Mouse (Mus musculus) adrenal gland, postnatal 4 days (tissue): Measurements from ENCODE around the gene Ankzf1. TPM values are rescaled to one million over a fixed set of nuclear protein-coding genes. Genes with fewer than 3 reads are reported as not detected.

Experiments used
- DNase-seq, 2 experiments: peaks; one replicate each; pipeline ENCODE4 v3.0.0; 2021 to 2022; ENCODE audit warnings: low spot score in 2 of 2, mixed read lengths in 2 of 2
- total RNA-seq, 2 experiments: library from RNA; stranded (reverse); gene quantifications; 2 replicates each; pipeline ENCODE4 v1.2.3; 2021

Ankzf1 gene
- total RNA-seq, 2 experiments from 2014 or later: 23.0 to 27.3 TPM

DNA sequence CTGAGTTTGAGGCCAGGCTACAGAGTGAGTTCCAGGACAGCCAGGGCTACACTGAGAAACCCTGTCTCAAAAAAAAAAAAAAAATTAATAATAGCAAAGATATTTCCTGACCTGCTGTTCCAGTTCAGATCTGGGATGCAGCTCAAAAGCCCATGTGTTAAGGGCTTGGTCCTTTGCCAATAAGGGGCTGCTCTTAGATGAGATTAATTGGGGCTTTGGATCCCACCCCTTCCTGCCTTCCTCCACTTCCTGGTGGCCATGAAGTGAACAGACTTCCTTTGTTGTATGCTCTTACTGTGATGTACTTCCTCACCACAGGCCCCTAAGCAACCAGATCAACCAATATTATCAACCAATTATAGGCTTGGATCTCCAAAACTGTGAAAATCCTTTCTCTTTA is 4.8 kb upstream of the Ankzf1 start:
- no peak for DNase-seq

DNA sequence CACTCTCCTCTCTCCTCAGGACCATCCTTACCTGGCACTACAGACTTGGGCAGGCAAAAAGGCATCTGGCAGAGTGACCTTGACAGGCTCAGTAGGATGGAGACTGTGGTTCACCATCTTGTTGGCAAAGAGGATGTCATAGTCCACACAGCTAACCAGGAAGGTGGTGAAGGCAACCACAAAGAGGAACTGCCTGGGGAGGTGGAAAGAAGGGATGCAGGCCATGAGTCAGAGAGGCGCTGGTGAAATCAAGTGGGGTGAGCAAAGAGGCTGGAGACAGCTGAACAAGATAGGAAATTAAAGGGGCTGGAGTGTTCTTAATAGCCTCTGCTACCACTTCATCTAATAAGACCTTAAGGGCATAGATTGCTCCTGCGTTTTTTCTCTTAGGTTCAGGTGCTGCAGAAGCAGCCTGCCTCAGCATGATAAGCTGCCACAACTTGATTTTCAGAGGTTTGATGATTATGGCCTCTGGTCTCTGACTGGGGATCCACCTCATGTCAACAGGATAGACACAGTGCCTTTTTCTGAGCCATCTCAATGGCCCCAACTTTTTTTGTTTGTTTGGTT is 4.0 kb upstream of the Ankzf1 start:
- DNase-seq: no peak

DNA sequence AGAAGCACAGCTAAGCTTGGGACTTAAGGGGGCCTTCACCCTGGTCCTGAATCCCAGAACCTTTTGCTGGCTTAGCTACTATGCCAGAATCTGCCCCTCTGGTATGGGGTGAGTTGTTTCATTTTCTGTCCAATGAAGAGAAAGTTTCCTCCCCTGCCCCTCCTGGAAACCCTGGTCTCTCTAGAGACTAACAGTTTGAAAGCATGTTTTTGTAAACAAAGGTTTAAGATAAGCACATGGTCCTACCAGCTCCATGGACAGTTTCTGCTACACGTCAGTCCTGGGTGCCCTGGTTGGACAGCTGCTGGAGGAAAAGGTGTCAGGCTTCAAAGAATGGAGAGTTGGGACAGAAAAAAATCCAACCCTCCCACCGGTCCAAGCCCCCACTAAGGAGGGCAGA is 1.4 kb upstream of the Ankzf1 start:
- DNase-seq: no peak

DNA sequence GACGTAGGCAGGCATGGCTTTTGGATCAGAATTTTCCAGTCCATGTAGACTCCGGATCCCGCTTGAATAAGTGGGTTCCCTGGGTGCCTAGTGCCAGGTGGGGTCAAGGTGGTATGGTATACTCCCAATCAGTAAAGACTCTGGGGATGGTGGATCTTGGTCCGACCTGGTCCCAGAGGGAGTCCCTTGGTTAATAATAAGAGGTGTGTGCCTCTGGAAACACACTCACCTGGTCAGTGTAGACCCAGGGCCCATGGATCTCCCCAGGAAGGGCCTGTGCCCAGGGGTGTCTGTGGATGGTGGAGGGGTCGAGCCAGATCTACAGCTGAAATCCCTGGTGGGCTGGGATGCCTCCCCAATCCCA is 711 bp upstream of the Ankzf1 start:
- DNase-seq: no peak

DNA sequence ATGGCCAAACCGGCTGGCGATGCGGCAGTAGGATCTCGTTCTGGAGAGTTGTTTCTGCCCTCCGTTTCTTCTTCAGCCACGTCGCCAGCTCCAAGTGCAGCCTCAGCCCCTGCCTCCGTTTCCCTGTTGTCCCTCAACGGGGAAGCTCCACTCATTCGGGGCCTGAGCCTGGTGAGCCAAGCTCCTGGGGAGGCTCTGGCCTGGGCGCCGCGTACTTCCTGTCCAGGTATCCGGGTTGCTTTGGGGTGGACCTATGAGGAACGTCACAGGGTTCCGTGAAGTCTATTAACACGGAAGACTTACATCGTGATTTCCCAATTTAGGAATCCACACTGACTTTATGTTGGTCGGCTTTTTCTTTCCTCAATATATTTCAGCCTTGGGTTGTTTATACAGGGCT is 501 bp downstream of the Ankzf1 start:
- no peak for DNase-seq

DNA sequence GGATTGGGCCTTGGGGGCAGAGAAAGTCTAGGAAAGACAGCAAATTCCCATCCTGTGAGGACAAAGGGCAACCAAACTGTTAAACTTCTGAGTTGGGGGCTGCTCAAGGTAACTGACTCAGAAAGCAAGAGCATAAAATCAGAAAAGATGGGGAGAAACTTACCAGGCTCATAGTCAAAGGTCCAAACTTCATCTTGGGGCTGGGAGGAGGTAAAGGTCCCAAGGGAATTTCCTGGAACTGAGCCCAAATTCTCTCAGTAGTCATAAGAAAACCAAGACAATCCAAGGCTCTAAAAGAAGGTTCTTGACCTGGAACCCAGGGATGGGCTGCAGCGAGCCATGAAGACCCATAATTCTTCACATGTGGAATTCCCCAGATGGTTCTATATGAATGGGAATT is 9.3 kb downstream of the Ankzf1 start:
- DNase-seq: no peak

DNA sequence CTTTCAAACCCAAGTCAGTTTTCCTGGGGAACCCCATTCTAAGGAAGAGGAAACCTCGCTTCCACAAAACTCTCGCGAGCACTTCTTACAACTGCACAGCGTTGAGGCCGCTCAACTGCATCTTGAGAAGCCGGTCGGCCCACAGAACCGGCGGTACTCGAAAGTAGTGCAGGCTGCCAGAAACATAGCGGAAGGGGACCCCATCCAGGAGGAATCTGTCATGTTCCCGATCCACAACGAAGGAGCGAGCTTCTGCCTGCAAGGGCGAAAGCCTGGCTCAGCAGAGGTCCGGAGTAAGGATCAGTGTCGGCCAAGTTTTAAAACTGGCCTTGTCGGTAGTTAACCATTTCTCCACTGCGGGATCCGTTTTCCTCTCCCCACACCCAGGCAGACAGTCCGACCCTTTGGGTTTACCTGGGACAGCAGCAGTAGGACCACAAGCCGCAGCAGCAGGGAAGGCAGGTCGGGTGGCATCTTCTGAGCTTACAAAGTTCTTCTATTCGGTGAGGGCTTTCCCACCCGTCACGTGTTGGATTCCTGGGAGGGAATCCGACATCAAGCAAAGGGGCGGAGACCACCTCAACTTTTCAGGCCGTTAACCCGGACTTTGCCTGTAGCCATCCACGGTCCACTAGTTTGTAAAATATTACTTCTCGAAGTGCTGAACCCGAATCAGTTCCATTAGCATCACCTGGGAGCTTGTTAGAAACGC is 17.2 kb downstream of the Ankzf1 start:
- no peak for DNase-seq

DNA sequence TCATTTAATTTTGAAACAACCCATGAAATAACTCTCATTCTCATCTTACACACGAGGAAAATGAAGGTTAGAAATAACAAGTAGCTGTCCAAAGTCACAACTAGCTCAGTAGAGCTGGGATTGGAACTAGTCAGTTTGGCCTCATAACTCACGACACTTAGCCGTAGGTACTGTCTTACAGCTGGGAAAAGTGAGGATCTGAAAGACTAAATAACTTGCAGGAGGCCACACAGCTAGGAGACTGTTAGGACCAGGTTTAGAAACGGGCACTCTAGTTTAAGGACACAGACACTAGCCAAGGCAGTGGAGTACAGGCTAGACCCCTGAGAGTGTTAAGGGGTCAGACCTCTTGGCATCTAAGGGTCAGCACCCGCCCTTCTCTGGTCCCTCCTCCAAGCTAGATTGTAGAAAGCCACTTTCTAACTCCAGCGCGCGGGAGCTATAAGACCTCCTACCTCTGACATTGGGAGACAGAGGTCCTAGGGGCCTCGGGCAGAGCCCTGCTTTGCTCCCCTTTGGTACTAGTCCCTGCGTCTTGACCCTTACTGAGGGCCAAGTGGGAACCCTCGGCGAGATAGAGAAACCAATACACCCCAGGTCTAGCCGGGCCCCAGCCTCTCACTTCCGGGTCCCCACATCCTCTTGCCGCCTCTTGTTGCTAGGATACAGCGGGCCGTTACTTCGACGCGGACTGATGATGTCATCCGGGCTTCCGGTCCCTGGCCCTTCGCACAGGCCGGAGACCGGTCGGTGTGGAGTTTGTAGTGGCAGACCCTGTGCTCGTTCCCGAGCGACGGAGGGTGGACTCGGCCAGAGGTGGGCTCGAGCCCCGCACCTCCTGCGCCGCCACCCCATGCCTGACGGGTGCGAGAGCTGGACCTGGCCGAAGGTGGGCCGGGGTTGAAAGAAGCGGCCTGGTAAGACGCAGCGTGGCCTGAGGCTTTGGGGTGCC is 18.5 kb downstream of the Ankzf1 start, which contains the start of the genes Glb1l and Stk16:
TSS of gene Glb1l (minus strand) at position 678 of the 952 bp plus-strand sequence.
TSS of gene Stk16 (plus strand) at position 703 of the 952 bp plus-strand sequence.
- peak; percentile 89 to 91 for DNase-seq

DNA sequence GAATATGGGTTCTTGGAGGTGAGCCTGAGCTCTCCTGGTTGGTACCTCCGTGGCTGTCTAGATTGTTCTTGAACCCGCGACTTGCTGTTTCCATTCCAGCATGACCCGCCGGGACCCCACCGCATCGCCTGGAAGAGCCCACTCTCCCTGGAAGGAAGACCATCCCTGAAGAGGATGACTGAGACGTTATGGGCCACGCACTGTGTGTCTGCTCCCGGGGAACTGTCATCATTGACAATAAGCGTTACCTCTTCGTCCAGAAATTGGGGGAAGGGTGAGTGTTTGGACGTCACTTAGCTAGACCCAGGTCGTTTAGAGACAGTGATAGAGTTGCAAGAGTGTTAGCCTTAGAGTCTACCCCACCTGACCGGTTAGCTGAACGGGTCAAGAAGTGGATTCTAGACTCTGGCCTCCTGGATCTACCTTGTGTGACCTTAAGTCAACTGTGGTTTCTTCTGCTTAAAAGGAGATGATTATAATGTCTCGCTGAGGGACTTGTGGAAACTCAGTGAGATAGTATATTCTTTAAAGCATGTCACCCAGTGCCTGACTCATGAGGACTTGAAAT is 19.3 kb downstream of the Ankzf1 start:
- no peak for DNase-seq

DNA sequence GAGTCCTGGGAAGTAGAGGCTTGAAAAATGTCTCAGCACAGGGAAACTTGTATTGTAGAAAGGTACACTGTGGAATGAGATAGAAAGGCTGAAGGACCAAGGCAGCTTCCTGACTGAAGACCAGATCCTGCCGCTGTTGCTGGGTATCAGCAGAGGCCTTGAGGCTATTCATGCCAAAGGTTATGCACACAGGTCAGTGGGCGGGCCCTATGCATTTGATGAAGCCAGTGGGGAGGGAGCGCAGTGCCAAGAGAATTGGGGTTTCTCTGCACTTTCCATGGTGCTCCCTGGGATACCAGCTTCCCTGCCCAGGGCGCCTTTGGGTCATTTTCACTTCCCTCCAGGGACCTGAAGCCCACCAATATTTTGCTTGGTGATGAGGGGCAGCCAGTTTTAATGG is 20.6 kb downstream of the Ankzf1 start:
- DNase-seq: no peak

DNA sequence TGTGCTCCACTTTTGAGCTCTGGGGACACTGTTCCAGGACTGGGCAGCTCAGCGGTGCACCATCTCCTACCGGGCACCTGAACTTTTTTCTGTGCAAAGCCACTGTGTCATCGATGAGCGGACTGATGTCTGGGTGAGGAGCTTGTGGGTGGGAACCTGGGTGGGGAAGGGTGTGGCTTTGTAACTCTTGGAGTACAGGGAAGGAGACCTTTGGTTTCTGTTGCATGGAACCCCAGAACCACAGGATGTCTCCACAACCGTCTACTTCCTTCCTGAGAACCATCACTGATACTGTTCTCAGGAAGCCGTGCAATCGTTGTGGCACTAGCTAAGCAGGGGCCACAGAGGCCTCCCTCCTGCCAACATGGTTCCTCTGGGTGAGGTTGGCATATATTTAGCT is 21.1 kb downstream of the Ankzf1 start:
- DNase-seq: no peak

DNA sequence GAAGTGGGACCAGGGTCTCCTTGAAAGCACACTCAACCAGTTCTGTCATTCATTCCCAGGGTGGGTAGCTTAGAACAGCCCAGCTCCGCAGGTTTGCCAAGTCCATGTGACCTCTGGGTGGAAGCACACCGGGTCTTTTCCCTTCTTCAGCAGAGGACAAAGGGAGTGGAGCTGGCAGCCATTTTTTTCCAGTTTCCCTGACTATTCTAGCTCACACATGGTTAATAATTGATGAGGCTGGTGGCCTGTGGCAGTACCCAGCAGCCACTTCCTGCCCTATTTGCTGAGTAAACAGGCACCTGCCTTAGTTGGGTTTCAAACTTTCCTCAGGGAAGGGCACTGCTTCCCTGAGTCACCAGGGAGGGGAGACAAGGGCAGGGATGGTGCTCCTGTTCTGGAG is 22.5 kb downstream of the Ankzf1 start:
- DNase-seq: no peak

DNA sequence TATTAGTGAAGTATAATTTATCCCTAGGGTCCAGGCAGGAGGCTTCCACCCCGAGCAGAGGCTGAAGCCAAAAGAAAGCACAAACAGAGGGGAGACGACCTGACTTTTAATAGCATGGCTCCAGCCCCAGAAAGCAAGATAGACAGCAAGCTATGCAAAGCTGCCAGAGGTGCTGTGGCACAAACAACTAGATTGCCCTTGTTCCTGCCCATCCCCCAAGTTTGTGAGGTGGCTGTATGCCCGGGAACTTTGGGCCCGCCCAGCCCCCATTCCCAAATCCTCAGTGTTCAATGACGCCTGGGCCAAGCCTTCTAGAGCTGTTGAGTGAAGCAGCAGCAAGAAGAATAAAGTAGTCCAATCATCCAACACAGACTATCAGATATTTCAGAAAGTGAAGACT is 22.9 kb downstream of the Ankzf1 start:
- DNase-seq: no peak

DNA sequence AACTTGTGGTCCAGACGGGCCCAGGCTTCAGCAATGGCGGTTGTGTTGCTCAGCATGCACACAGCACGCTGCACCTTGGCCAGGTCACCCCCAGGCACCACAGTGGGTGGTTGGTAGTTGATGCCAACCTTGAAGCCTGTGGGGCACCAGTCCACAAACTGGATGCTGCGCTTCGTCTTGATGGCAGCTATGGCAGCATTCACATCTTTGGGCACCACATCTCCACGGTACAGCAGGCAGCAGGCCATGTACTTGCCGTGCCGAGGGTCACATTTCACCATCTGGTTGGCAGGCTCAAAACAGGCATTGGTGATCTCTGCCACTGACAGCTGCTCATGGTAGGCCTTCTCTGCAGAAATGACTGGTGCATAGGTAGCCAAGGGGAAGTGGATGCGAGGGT is 23.8 kb downstream of the Ankzf1 start:
- DNase-seq: no peak

DNA sequence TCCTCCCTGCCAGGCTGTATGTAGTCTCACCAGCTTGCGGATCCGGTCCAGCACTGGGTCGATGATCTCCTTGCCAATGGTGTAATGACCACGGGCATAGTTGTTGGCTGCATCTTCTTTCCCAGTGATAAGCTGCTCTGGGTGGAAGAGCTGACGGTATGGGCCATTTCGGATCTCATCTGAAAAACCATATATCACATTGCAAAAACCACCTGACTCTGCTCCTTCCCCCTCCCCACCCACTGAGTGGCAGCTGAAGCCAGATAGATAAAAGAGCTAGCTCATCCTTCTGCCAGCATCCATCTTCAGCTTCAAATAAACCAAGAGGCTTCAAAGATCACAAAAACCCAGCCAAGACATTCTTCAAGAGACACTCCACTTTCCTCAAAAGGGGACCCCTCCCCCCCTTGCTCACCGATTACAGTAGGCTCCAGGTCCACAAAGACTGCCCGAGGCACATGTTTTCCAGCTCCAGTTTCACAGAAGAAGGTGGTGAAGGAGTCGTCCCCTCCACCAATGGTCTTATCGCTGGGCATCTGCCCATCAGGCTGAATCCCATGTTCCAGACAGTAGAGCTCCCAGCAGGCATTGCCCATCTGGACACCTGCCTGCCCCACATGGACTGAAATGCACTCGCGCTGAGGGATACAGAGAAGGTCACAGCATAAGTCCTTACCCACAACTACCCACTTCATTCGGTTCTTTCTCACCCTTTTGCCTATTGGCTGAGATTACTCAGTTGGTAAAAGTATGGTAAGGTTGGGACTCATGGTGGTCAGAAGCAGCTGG is 25.0 kb downstream of the Ankzf1 start:
- no peak for DNase-seq

DNA sequence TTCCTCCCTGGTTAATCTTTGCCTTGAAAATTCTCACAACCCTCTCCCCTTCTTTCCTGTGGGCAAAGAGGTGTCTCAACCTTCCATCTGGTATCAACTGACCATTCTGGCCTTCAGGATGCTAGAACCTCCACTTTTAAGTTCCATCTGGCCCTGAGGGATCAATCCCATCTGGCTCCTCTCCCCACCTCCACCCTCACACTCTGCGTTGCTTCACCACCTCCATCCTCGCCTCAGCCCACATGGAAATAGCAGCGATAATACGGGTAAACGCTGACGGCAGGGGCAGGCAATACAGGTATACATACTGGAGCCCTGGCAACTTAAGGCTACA is 25.9 kb downstream of the Ankzf1 start:
- no peak for DNase-seq

DNA sequence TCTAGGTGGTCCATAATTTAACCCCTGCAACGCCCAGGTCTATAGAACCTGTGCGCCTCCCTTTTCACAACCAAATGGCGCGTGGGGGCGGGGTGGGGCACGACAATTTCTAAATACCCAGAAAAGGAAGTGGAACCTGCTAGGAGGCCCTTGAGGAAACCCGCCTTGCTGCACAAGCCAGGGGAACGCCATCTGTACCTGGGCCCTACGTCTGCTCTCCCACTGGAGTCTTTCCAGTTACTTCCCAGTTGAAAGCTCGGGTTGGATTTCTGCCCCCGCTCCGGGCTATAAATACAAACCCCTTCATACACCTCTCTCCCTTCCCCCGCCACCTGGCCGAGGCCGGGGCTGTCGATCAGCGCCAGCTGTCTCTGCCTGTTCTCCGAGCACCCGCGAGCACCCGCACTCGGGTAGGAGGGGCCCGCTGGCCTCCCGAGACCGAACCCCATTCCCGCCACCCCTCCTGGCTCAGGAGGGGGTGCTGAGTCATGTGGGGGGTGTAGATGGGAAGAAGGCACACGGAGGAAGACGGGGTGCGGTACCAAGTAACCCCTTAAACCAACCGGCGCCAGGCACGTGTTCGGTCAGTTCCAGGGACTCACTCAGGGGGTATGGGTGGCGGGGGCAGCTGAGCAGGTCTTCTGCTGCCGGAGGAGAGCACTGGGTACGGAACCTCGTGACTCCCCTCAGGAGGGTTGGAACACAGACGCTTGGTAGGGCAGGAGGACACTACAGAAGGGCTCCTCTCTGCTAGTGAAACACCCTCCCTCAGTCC is 26.5 kb downstream of the Ankzf1 start:
- DNase-seq: no peak

DNA sequence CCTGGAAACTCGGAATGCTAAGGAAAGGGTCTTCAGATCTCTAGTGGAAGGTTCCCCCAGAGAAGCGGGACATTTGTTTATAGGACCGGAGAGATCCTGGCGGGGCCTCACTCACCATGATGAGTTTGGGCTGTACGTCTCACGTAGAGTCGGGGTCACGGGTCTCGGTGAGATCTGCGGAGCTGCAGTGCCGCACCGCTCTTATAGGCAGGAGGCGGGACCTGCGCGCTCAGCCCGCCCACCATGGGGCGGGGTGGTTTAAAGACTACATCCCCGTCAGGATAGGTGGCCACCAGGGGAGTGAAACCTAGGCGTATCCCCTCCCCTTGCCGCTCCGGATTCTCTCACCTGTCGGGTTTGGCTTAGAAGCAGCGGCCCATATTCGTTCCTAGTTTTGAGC is 27.1 kb downstream of the Ankzf1 start:
- peak in 1 of 2 experiments; percentile 63 for DNase-seq

DNA sequence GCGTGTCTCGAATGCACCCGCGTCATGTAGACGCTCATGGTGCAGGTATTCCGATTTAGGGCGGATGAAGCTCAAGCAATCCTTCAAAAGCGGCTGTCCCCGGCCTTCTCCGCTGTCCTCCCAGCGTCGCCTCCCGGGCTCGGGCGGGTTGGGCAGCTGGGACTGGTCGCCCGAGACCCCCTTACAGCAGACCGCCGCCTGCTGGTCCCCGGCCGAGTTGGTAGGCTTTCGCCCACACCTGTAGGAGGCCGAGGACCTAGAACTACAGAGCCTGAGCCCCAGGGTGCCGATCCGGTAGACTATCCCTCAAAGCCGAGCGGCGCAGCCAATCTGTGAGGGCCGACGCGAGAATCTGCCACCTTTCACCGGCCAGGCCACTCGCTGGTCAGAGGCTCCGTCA is 27.6 kb downstream of the Ankzf1 start, which contains the start of gene Tuba4a:
TSS of gene Tuba4a (minus strand) at position 335 of the 400 bp plus-strand sequence.
- DNase-seq: no peak

DNA sequence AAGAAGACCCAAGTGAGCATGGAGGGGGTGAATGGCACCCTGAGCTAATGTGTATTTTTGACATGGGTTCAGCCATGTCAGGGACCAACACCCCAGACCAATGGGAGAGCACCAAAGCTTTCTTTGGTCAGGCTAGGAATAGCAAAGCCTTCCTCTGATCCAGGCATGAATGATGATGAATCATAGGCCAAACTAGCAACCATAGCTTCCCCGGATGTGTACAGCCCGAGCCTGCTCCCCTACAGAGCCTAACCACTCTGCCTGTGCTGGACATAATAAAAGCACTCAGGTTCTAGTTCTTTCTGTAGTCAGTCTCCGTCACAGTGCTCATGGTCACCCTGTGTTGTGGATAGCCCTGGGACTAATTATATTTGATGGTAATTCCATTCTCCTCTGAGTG is 29.6 kb downstream of the Ankzf1 start:
- DNase-seq: no peak
